Mouse (Mus musculus) stomach, postnatal 0 days (tissue): ENCODE measurements at regions not wholly inside any gene's neighbourhood (a gene's known extent, or its start where the extent isn't known, plus 50 kb on each side); places are given as distances from the start of the nearest gene placed in this dataset.

Experiments used
- ATAC-seq: fragments of 200-750 bp; cut with Nextera tagmentation; 2 replicates; pipeline ENCODE4 v1.8.0; 2017; ENCODE audit not compliant: low FRiP score, low TSS enrichment
- DNase-seq: peaks from one replicate; pipeline ENCODE4 v3.0.0-alpha.2; 2016; ENCODE audit warnings: low spot score
- H3K27ac ChIP-seq: fragments of 300-500 bp; sonication (generic); replicated peaks from 2 replicates; pipeline ENCODE4 v1.5.1; 2014; ENCODE audit warnings: mild to moderate bottlenecking, control low read depth
- H3K27me3 ChIP-seq: fragments of 300-500 bp; sonication (generic); 2 replicates; pipeline ENCODE4 v1.6.1; 2014; ENCODE audit warnings: low read length; ENCODE audit not compliant: control insufficient read depth, insufficient read depth
- H3K36me3 ChIP-seq: fragments of 300-500 bp; sonication (generic); 2 replicates; pipeline ENCODE4 v1.6.1; 2014; ENCODE audit warnings: low read length, mixed read lengths; ENCODE audit not compliant: control insufficient read depth, insufficient read depth
- H3K4me1 ChIP-seq: fragments of 300-500 bp; sonication (generic); replicated peaks from 2 replicates; pipeline ENCODE4 v1.6.1; 2014; ENCODE audit warnings: antibody characterized with exemption; ENCODE audit not compliant: control insufficient read depth, insufficient read depth
- H3K4me2 ChIP-seq: fragments of 300-500 bp; sonication (generic); replicated peaks from 2 replicates; pipeline ENCODE4 v1.6.1; 2014; ENCODE audit warnings: low read depth, mild to moderate bottlenecking, control low read depth, moderate library complexity
- H3K4me3 ChIP-seq: fragments of 300-500 bp; sonication (generic); 2 replicates; pipeline ENCODE4 v1.5.1; 2014; ENCODE audit warnings: low read depth, low read length, control low read depth
- H3K9ac ChIP-seq: fragments of 300-500 bp; sonication (generic); 2 replicates; pipeline ENCODE4 v1.6.1; 2014; ENCODE audit warnings: mild to moderate bottlenecking, low read length, control low read depth, mixed read lengths
- H3K9me3 ChIP-seq: fragments of 300-500 bp; sonication (generic); 2 replicates; pipeline ENCODE4 v1.6.1; 2016; ENCODE audit warnings: low read length; ENCODE audit not compliant: control insufficient read depth
- CTCF ChIP-seq: IDR thresholded peaks from 2 replicates; pipeline ENCODE4 v1.5.1; 2016; ENCODE audit warnings: antibody characterized with exemption, low read depth, mild to moderate bottlenecking, moderate library complexity
- EP300 ChIP-seq: optimal IDR thresholded peaks from 2 replicates; pipeline ENCODE3; 2016; ENCODE audit warnings: antibody characterized with exemption
- WGBS: fragments of 180-500 bp; shearing (Covaris S2); extraction: QIAGEN DNeasy Blood & Tissue Kit; methylation state at CpG from one replicate; pipeline ENCODE4 v1.1.7; 2014; 5-methylcytosine and 5-hydroxymethylcytosine counted together

- Histone ChIP-seq H3K9ac (no peak overlapping the region), H3K27me3 (no peaks in the 10 kb centered on the region), H3K4me3 (no peak overlapping the region), H3K4me2 (no peak overlapping the region), H3K36me3 (no peaks in the 10 kb centered on the region), H3K4me1 (no peaks in the 10 kb centered on the region), H3K9me3 (no peaks in the 10 kb centered on the region), H3K27ac (no peak overlapping the region)
- ATAC-seq (no peak), DNase-seq (no peak)
- TF ChIP-seq EP300 (no peak), CTCF (no peak)
- 61% methylated on average over 8 of the region's 8 CpGs for WGBS
These were observed 113.4 kb downstream of the Dusp6 start for GRCm38 (mm10) chr10:99376430-99376829.

GRCm38 (mm10) chr10:99377548-99377947 lies 114.5 kb downstream of the Dusp6 start:
- WGBS = 49% methylated on average over 4 of the region's 4 CpGs
- Histone ChIP-seq H3K9me3 (no peaks in the 10 kb centered on the region), H3K36me3 (no peaks in the 10 kb centered on the region), H3K27ac (no peak overlapping the region), H3K27me3 (no peaks in the 10 kb centered on the region), H3K4me3 (no peak overlapping the region), H3K4me2 (no peak overlapping the region), H3K4me1 (no peaks in the 10 kb centered on the region), H3K9ac (no peak overlapping the region)
- DNase-seq (no peak), ATAC-seq (no peak)
- TF ChIP-seq CTCF = no peak
- TF ChIP-seq EP300 = no peak

GRCm38 (mm10) chr10:99379156-99379555 lies 116.1 kb downstream of the Dusp6 start:
- Histone ChIP-seq H3K4me2 (no peak overlapping the region), H3K9ac (no peak overlapping the region), H3K36me3 (no peaks in the 10 kb centered on the region), H3K27me3 (no peaks in the 10 kb centered on the region), H3K27ac (no peak overlapping the region), H3K9me3 (no peaks in the 10 kb centered on the region), H3K4me3 (no peak overlapping the region), H3K4me1 (no peaks in the 10 kb centered on the region)
- no peak for DNase-seq
- TF ChIP-seq EP300 = no peak
- no peak for TF ChIP-seq CTCF
- no peak for ATAC-seq
- WGBS = 15% methylated on average over 1 of the region's 1 CpGs

DNA sequence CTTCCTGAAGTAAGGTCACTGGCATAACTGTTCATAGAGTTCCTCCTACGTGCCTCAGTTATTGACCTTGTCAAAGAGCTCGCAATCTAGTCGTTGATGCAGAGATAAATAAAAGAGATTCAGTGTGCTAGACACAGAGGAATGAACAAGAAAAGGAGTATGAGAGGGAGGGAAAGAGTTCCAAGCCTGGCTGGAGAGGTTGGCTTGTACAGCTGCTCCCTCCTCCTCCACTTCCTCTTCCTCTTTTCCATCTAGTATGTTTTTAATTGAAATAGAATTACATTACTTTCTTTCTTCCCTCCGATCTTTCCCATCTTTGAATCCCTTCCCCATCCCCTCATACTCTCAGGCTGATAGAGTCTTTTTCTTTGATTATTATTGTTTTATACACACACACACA lies 117.1 kb downstream of the Dusp6 start:
- no peak for DNase-seq

DNA sequence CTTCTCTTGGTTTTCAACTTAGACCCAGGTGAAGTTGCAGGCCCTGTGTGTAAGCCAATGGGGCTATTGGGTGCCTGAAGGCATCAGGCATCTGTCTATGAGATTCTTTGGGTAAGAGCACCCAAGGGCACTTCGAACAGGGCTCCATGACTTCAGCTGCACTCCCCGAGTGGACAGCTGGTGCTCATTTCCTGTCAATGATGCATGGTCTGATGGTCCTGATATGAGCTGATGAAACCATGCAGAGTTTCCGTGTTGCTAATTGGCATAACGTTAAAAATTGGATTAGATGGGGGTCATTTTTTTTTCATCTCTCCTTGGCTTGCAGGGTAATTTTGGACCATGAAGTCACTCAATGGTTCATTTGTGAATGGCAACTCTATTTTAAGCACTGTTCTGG lies 120.0 kb downstream of the Dusp6 start:
- Histone ChIP-seq H3K4me1 (no peaks in the 10 kb centered on the region), H3K4me3 (no peak overlapping the region), H3K9me3 (no peaks in the 10 kb centered on the region), H3K36me3 (no peaks in the 10 kb centered on the region), H3K27me3 (no peaks in the 10 kb centered on the region), H3K9ac (no peak overlapping the region), H3K4me2 (no peak overlapping the region), H3K27ac (no peak overlapping the region)
- WGBS = 63% methylated on average over 4 of the region's 4 CpGs
- DNase-seq (no peak), ATAC-seq (no peak)
- TF ChIP-seq CTCF (no peak), EP300 (no peak)

More for the DNA sequence above, 117.1 kb downstream of the Dusp6 start:
- TF ChIP-seq CTCF = no peak
- no peak for TF ChIP-seq EP300
- 76% methylated on average over 4 of the region's 4 CpGs for WGBS
- no peak overlapping the region for H3K27ac ChIP-seq
- H3K4me2 ChIP-seq = no peak overlapping the region
- no peaks in the 10 kb centered on the region for H3K27me3 ChIP-seq
- H3K36me3 ChIP-seq = no peaks in the 10 kb centered on the region
- H3K4me3 ChIP-seq = no peak overlapping the region
- ATAC-seq = no peak
- no peaks in the 10 kb centered on the region for H3K9me3 ChIP-seq
- no peaks in the 10 kb centered on the region for H3K4me1 ChIP-seq
- no peak overlapping the region for H3K9ac ChIP-seq

- no peaks in the 10 kb centered on the region for H3K9me3 ChIP-seq
- no peak overlapping the region for H3K4me2 ChIP-seq
- H3K4me3 ChIP-seq = no peak overlapping the region
- no peaks in the 10 kb centered on the region for H3K27me3 ChIP-seq
- no peak overlapping the region for H3K9ac ChIP-seq
- DNase-seq (no peak), ATAC-seq (no peak)
- H3K27ac ChIP-seq = no peak overlapping the region
- TF ChIP-seq CTCF (no peak), EP300 (no peak)
- 85% methylated on average over 6 of the region's 6 CpGs for WGBS
- H3K36me3 ChIP-seq = no peaks in the 10 kb centered on the region
- no peaks in the 10 kb centered on the region for H3K4me1 ChIP-seq
These were observed 121.3 kb downstream of the Dusp6 start for GRCm38 (mm10) chr10:99384366-99384765.
